Mouse (Mus musculus): ENCODE results near the gene Tspear.

- TF ChIP-seq CTCF (IDR thresholded peaks at IDR 0.05; ENCODE audit: low read depth) (no peak), EP300 (optimal IDR thresholded peaks at IDR 0.05) (no peak)
Observed at GRCm38 (mm10) chr10:77769727-77770126, 83.4 kb downstream of the Tspear start.

Data from stomach, postnatal 0 days (tissue).